Mouse (Mus musculus): ENCODE measurements at regions not wholly inside any gene's neighbourhood (a gene's known extent, or its start where the extent isn't known, plus 50 kb on each side); places are given as distances from the start of the nearest gene placed in this dataset.

- no peak for TF ChIP-seq USF1 (IDR thresholded peaks at IDR 0.05; ENCODE audit: low read depth)
- no peak for TF ChIP-seq POLR2A (IDR thresholded peaks at IDR 0.05; ENCODE audit: insufficient read length, low read depth)
These were observed 670.7 kb downstream of the Zfp706 start for GRCm38 (mm10) chr15:36336857-36337256.

Data from myocyte (in vitro differentiated cells).